Mouse (Mus musculus): ENCODE data around the gene Slc2a1. TPM values are rescaled to one million over a fixed set of nuclear protein-coding genes. Genes with fewer than 3 reads are reported as not detected.
A peak's percentile ranks its signal among the peaks of the same experiment; 100 is the strongest.

The Slc2a1 gene
- total and polyA plus RNA-seq, 3 experiments = 33.4 to 64.9 (median 46.2) TPM

DNA sequence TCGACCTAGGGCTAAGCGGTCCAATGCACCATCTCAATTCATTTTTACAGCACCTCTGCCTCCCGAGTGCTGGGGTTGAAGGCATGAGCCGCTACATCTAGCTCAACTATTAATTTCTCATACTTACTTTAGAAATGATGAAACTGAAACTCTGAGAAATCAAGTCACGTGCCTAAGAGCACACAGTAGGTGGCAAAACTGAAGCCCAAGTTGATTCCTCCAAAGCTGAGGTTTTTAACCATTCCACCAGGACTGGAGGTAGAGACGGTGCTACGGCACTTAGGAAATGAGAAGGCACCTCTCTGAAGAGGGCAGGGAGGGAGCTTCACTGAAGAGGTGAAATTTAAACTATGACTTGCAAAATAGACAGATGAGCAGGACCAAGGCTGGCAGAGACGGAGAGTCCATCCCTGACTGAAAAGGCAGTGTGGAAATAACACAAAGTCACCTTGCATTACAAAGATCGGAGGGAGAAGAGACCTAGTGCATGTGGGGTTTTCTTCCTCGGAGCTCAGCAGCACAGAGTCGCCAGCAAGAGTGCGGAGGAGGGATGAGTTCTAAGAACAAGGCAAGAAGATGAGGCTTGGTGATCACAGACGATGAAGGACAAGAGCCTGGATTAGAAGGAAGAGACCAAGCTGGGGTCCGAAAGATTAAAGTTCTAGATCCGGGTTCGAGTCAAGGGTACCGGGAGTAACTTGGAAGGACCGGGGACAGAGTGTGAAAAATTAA, 64.6 kb downstream of the Slc2a1 start:
- Histone ChIP-seq H3K27ac (ENCODE audit: insufficient read depth, low read depth) (no peak overlapping the region), H3K27me3 (replicated peaks) (peaks cover 10% of the 10 kb centered on the region), H3K4me1 (ENCODE audit: control insufficient read depth in 1 of 2, insufficient read depth in 2 of 2) (peaks cover 0 to 12% of the 10 kb centered on the region in 2 experiments; a peak in 3 of 4 replicates), H3K36me3 (replicated peaks in 1 of 2; ENCODE audit: control insufficient read depth in 1 of 2, insufficient read depth in 1 of 2, low read length in 1 of 2) (peaks cover 15 to 34% of the 10 kb centered on the region in 2 experiments), H3K4me2 (ENCODE audit: insufficient read depth, low read depth, poor library complexity, severe bottlenecking) (peak overlapping the region; percentile 88), H3K79me2 (replicated peaks; ENCODE audit: control insufficient read depth, extremely low read depth, insufficient read depth, poor library complexity, severe bottlenecking) (no peaks in the 10 kb centered on the region), H3K9me3 (replicated peaks; ENCODE audit: low read length) (no peaks in the 10 kb centered on the region), H3K4me3 (replicated peaks in 1 of 3; ENCODE audit: low read depth in 2 of 3, low read length in 2 of 3, poor library complexity in 1 of 3) (peak overlapping the region; percentile 72 to 99 (median 95)), H3K9ac (ENCODE audit: insufficient read depth, low read depth) (peak overlapping the region; percentile 55)
- in situ Hi-C loops (cut with MboI; ENCODE audit: low pct_ligation_motif_present, low pct_unique_long_range_greater_than_20kb, low sequenced_read_pairs) (loop anchor here (5.0 to 10.0 kb wide), 3 partner anchors 34 to 518 kb away; partner anchors contain the start of gene Olfr62), dilution Hi-C loops (cut with MboI; ENCODE audit: extremely low pct_ligation_motif_present, extremely low pct_unique_long_range_greater_than_20kb, low sequenced_read_pairs) (no loop called here)
- TF ChIP-seq MEF2A (IDR thresholded peaks at IDR 0.05; ENCODE audit: borderline replicate concordance, low read depth, low read length) (no peak), JUN (IDR thresholded peaks at IDR 0.05; ENCODE audit: insufficient read depth, low read depth, low read length) (no peak), BHLHE40 (IDR thresholded peaks at IDR 0.05; ENCODE audit: low read depth, low read length) (peak; percentile 59)
- no peak for DNase-seq (ENCODE audit: extremely low read depth)

- in situ Hi-C loops (cut with MboI; ENCODE audit: low pct_ligation_motif_present, low pct_unique_long_range_greater_than_20kb, low sequenced_read_pairs) (loop anchor here (5.0 to 10.0 kb wide), 3 partner anchors 33 to 519 kb away; partner anchors contain the start of gene Olfr62), dilution Hi-C loops (cut with MboI; ENCODE audit: extremely low pct_ligation_motif_present, extremely low pct_unique_long_range_greater_than_20kb, low sequenced_read_pairs) (no loop called here)
- H3K27me3 ChIP-seq (replicated peaks) = peaks cover 10% of the 10 kb centered on the region
- peak; percentile 98 for DNase-seq (ENCODE audit: extremely low read depth)
- H3K4me2 ChIP-seq (ENCODE audit: insufficient read depth, low read depth, poor library complexity, severe bottlenecking) = peak within 1 kb of the TSS; percentile 88
- H3K4me3 ChIP-seq (replicated peaks in 1 of 3; ENCODE audit: low read depth in 2 of 3, low read length in 2 of 3, poor library complexity in 1 of 3) = peak within 1 kb of the TSS; percentile 72 to 99 (median 95)
- H3K79me2 ChIP-seq (replicated peaks; ENCODE audit: control insufficient read depth, extremely low read depth, insufficient read depth, poor library complexity, severe bottlenecking) = no peaks in the 10 kb centered on the region
- H3K9ac ChIP-seq (ENCODE audit: insufficient read depth, low read depth) = peak within 1 kb of the TSS; percentile 55
- no peaks in the 10 kb centered on the region for H3K9me3 ChIP-seq (replicated peaks; ENCODE audit: low read length)
- H3K36me3 ChIP-seq (replicated peaks in 1 of 2; ENCODE audit: control insufficient read depth in 1 of 2, insufficient read depth in 1 of 2, low read length in 1 of 2) = peaks cover 14 to 26% of the 10 kb centered on the region in 2 experiments
- peaks cover 0 to 12% of the 10 kb centered on the region in 2 experiments; a peak in 3 of 4 replicates for H3K4me1 ChIP-seq (ENCODE audit: control insufficient read depth in 1 of 2, insufficient read depth in 2 of 2)
- TF ChIP-seq HCFC1 (IDR thresholded peaks at IDR 0.05; ENCODE audit: low read depth, low read length) (peak; percentile 98), KAT2A (IDR thresholded peaks at IDR 0.05; ENCODE audit: insufficient replicate concordance, low read length) (peak; percentile 97; the same call in 1 of the 2 replicates), NELFE (IDR thresholded peaks at IDR 0.05; ENCODE audit: low read depth, low read length) (peak; percentile 61), CHD1 (IDR thresholded peaks at IDR 0.05; ENCODE audit: low read depth, low read length) (no peak; the same call in 1 of the 2 replicates), GABPA (IDR thresholded peaks at IDR 0.05; ENCODE audit: insufficient replicate concordance, low read depth, low read length) (peak; percentile 65; the same call in 1 of the 2 replicates), SIN3A (IDR thresholded peaks at IDR 0.05; ENCODE audit: low read length) (0 out of 2 replicates have a peak, but pooled peaks have one; percentile 50), MAFK (IDR thresholded peaks at IDR 0.05; ENCODE audit: insufficient replicate concordance, low read length) (no peak), JUND (conservative IDR thresholded peaks at IDR 0.05; ENCODE audit: low read depth, low read length) (no peak), USF1 (IDR thresholded peaks at IDR 0.05; ENCODE audit: low read depth, low read length) (no peak), TCF12 (IDR thresholded peaks at IDR 0.05; ENCODE audit: low read depth, low read length) (peak; percentile 12; the same call in 1 of the 2 replicates), TBP (conservative IDR thresholded peaks at IDR 0.05; ENCODE audit: low read depth, low read length) (0 out of 2 replicates have a peak, but pooled peaks have one; percentile 48), MXI1 (IDR thresholded peaks at IDR 0.05; ENCODE audit: low read depth, low read length) (peak; percentile 79; the same call in 1 of the 2 replicates), CHD2 (IDR thresholded peaks at IDR 0.05; ENCODE audit: low read length) (peak; percentile 97), POLR2AphosphoS2 (IDR thresholded peaks at IDR 0.05; ENCODE audit: low read depth, low read length) (peak; percentile 50; the same call in 1 of the 2 replicates), ELF1 (IDR thresholded peaks at IDR 0.05; ENCODE audit: low read depth, low read length) (peak; percentile 83), ZMIZ1 (IDR thresholded peaks at IDR 0.05; ENCODE audit: low read depth, low read length) (peak; percentile 66), POLR2A (IDR thresholded peaks at IDR 0.05; ENCODE audit: low read depth, low read length) (peak; percentile 75), NRF1 (IDR thresholded peaks at IDR 0.05; ENCODE audit: low read depth, low read length) (0 out of 2 replicates have a peak, but pooled peaks have one; percentile 28)
- H3K27ac ChIP-seq (ENCODE audit: insufficient read depth, low read depth) = no peak within 1 kb of the TSS
These were observed 65.4 kb downstream of the Slc2a1 start, which contains the start of gene Zfp691 for GRCm38 (mm10) chr4:119173851-119174453. Gene Zfp691 (minus strand): TSS chr4:119174195.

Measured in CH12.LX (cell line).